18 mouse cellular contexts compared by ENCODE assay signal in genomic region chr15:12758461-12758860, GRCm38 (mm10). TPM values are rescaled to one million over a fixed set of nuclear protein-coding genes. Genes with fewer than 3 reads are reported as not detected.
A peak's percentile ranks its signal among the peaks of the same experiment; 100 is the strongest.
DNase-seq lines count a peak whose midpoint lies in the region; ATAC-seq and TF ChIP-seq lines count a peak whose summit lies in the region.
"Had no signal": no experiment of that assay in that cellular context is flagged by ENCODE, and none has a peak within 500 bp of the region (broad histone marks: within the 10 kb centered on the region; RNA-seq: fewer than 3 reads in every experiment).

No protein-coding gene starts in this region.

- TF ChIP-seq POLR2A in limb, embryonic 14.5 days (IDR thresholded peaks at IDR 0.05; ENCODE audit: borderline replicate concordance, extremely low read depth, insufficient read depth, insufficient read length), result no peak

- no peaks in the 10 kb centered on the region for H3K27me3 ChIP-seq in limb, embryonic 14.5 days (ENCODE audit: control insufficient read depth, insufficient read depth, low read length)
- H3K27me3 ChIP-seq in limb, embryonic 10.5 days (ENCODE audit: low read depth, poor library complexity, severe bottlenecking), result no peaks in the 10 kb centered on the region
- no peaks in the 10 kb centered on the region for H3K27me3 ChIP-seq in heart, embryonic 16.5 days (ENCODE audit: control insufficient read depth, insufficient read depth, low read length)
- H3K27me3 ChIP-seq: embryonic facial prominence, embryonic 15.5 days; hindbrain, embryonic 15.5 days; lung, embryonic 15.5 days had no signal

- no peak overlapping the region for H3K27ac ChIP-seq in limb, embryonic 14.5 days (replicated peaks; ENCODE audit: low read depth, low read length)
- H3K27ac ChIP-seq in limb, embryonic 10.5 days, result no peak overlapping the region
- peak overlapping the region; percentile 92 for H3K27ac ChIP-seq in heart, embryonic 16.5 days (ENCODE audit: low read length)
- H3K27ac ChIP-seq: embryonic facial prominence, embryonic 15.5 days; forebrain, embryonic 10.5 days; hindbrain, embryonic 15.5 days; lung, embryonic 15.5 days had no signal

- 44% methylated on average over 5 of the region's 5 CpGs for WGBS in limb, embryonic 14.5 days
- WGBS in limb, embryonic 10.5 days, result 79% methylated on average over 5 of the region's 5 CpGs
- WGBS in heart, embryonic 16.5 days, result 18% methylated on average over 5 of the region's 5 CpGs

- H3K4me1 ChIP-seq in limb, embryonic 14.5 days (ENCODE audit: control insufficient read depth, insufficient read depth, low read length), result peaks cover 12% of the 10 kb centered on the region
- peaks cover 17% of the 10 kb centered on the region for H3K4me1 ChIP-seq in limb, embryonic 10.5 days
- peaks cover 35% of the 10 kb centered on the region for H3K4me1 ChIP-seq in heart, embryonic 16.5 days (ENCODE audit: control insufficient read depth, insufficient read depth, low read length)
- H3K4me1 ChIP-seq: hindbrain, embryonic 15.5 days had no signal

- ATAC-seq in limb, embryonic 14.5 days (ENCODE audit: low FRiP score, low read depth), result no peak
- peak; percentile 87 for ATAC-seq in heart, embryonic 16.5 days (replicated peaks; ENCODE audit: extremely low read depth, insufficient read depth, low FRiP score)
- ATAC-seq: midbrain, embryonic 16.5 days had no signal

- H3K36me3 ChIP-seq in limb, embryonic 14.5 days (ENCODE audit: control insufficient read depth, insufficient read depth, low read length), result no peaks in the 10 kb centered on the region
- H3K36me3 ChIP-seq in limb, embryonic 10.5 days, result no peaks in the 10 kb centered on the region
- no peaks in the 10 kb centered on the region for H3K36me3 ChIP-seq in heart, embryonic 16.5 days (ENCODE audit: control insufficient read depth, insufficient read depth)
- H3K36me3 ChIP-seq: embryonic facial prominence, embryonic 15.5 days; forebrain, embryonic 10.5 days; hindbrain, embryonic 15.5 days; lung, embryonic 15.5 days had no signal

- H3K9ac ChIP-seq in limb, embryonic 14.5 days (ENCODE audit: low read depth, low read length, severe bottlenecking), result no peak overlapping the region
- no peak overlapping the region for H3K9ac ChIP-seq in heart, embryonic 16.5 days (ENCODE audit: low read length)
- H3K9ac ChIP-seq: embryonic facial prominence, embryonic 15.5 days; hindbrain, embryonic 15.5 days; lung, embryonic 15.5 days had no signal

- no peak overlapping the region for H3K4me2 ChIP-seq in limb, embryonic 14.5 days (replicated peaks; ENCODE audit: low read depth, low read length, severe bottlenecking)
- H3K4me2 ChIP-seq in heart, embryonic 16.5 days (ENCODE audit: low read depth, low read length), result peak overlapping the region; percentile 2; the same call in 1 of the 2 replicates
- H3K4me2 ChIP-seq: embryonic facial prominence, embryonic 15.5 days; hindbrain, embryonic 15.5 days; lung, embryonic 15.5 days had no signal

- DNase-seq in limb, embryonic 14.5 days (ENCODE audit: low spot score), result peak; percentile 16
- DNase-seq in limb, embryonic 10.5 days (ENCODE audit: low spot score), result no peak
- DNase-seq in Muller cell, postnatal 12 days (ENCODE audit: inconsistent ontology term), result peak; percentile 13
- DNase-seq in heart, adult 8-10 months (ENCODE audit: low spot score), result peak; percentile 48
- DNase-seq in adrenal gland, adult 2 months, result no peak
- no peak for DNase-seq in layer of hippocampus, postnatal 25 days (ENCODE audit: extremely low spot score in 1 of 2, low spot score in 1 of 2)
- no peak for DNase-seq in kidney, postnatal 36 days
- DNase-seq: embryo, embryonic 11 days; kidney, adult 11 months; kidney, postnatal 4 days; right cerebral cortex, postnatal 25 days; thymus, postnatal 25 days had no signal

- no peaks in the 10 kb centered on the region for H3K9me3 ChIP-seq in limb, embryonic 14.5 days (ENCODE audit: control insufficient read depth, low read length)
- H3K9me3 ChIP-seq in limb, embryonic 10.5 days (replicated peaks), result no peaks in the 10 kb centered on the region
- no peaks in the 10 kb centered on the region for H3K9me3 ChIP-seq in heart, embryonic 16.5 days (replicated peaks; ENCODE audit: control insufficient read depth, low read length)
- H3K9me3 ChIP-seq: embryonic facial prominence, embryonic 15.5 days; forebrain, embryonic 10.5 days; hindbrain, embryonic 15.5 days; lung, embryonic 15.5 days had no signal

- no peak overlapping the region for H3K4me3 ChIP-seq in limb, embryonic 14.5 days (replicated peaks; ENCODE audit: low read length)
- no peak overlapping the region for H3K4me3 ChIP-seq in limb, embryonic 10.5 days
- no peak overlapping the region for H3K4me3 ChIP-seq in heart, embryonic 16.5 days (ENCODE audit: low read length)
- H3K4me3 ChIP-seq: embryonic facial prominence, embryonic 15.5 days; forebrain, embryonic 10.5 days; hindbrain, embryonic 15.5 days; lung, embryonic 15.5 days had no signal

RNA-seq across cellular contexts. Expression of gene Pdzd2, which starts 18.7 kb away (rescaled TPM):
- polyA plus RNA-seq in limb, embryonic 14.5 days (2012; rRNA removed), result 14.6 and 15.9 TPM in 2 replicates
- polyA plus RNA-seq in limb, embryonic 14.5 days (2014; fragmentation: Nextera tagmentation; extraction: Ambion mirVana), result 26.4 and 28.6 TPM in 2 replicates
- polyA plus RNA-seq in limb, embryonic 10.5 days (2016; fragmentation: Nextera tagmentation; extraction: Ambion mirVana), result 5.7 and 16.0 TPM in 2 replicates
- total RNA-seq in heart, adult 8-10 months (2022), result 10 to 100 TPM; 65.7 to 97.5 (median 80.6) TPM
- 19.2 and 21.1 TPM in 2 replicates for polyA plus RNA-seq in heart, embryonic 16.5 days (2015; fragmentation: Nextera tagmentation; extraction: Ambion mirVana)
- 10 to 100 TPM; 13.3 to 21.4 TPM for total RNA-seq in adrenal gland, adult 2 months (2021)
- polyA plus RNA-seq in adrenal gland, adult 2 months (2012; rRNA removed), result 7.0 TPM in 2 replicates
- 10 to 100 TPM; 49.4 to 56.4 TPM for total RNA-seq in layer of hippocampus, postnatal 25 days (2021)

Comparison
In these comparisons a context has a peak if more than half of its experiments do, and no peak if none do; other contexts are left out.
1. DNase-seq: peak in limb, embryonic 14.5 days (single experiment), Muller cell, postnatal 12 days (single experiment) and heart, adult 8-10 months (single experiment); none in limb, embryonic 10.5 days (single experiment), adrenal gland, adult 2 months (single experiment), layer of hippocampus, postnatal 25 days (0 of 2) and kidney, postnatal 36 days (0 of 2).